Comparison of ENCODE assay signal across 27 mouse cellular contexts in genomic region chr11:61224907-61225306, GRCm38 (mm10). TPM values are rescaled to one million over a fixed set of nuclear protein-coding genes. Genes with fewer than 3 reads are reported as not detected.
A peak's percentile ranks its signal among the peaks of the same experiment; 100 is the strongest.
DNase-seq lines count a peak whose midpoint lies in the region; ATAC-seq lines count a peak whose summit lies in the region.
"Had no signal": no experiment of that assay in that cellular context is flagged by ENCODE, and none has a peak within 500 bp of the region (broad histone marks: within the 10 kb centered on the region; RNA-seq: fewer than 3 reads in every experiment).

No protein-coding gene starts in this region.

- 0 out of 2 replicates have a peak overlapping the region, but pooled peaks have one; percentile 29 for H3K27ac ChIP-seq in embryonic facial prominence, embryonic 15.5 days (replicated peaks)
- H3K27ac ChIP-seq in embryonic facial prominence, embryonic 10.5 days (replicated peaks) = no peak overlapping the region
- 0 out of 2 replicates have a peak overlapping the region, but pooled peaks have one; percentile 36 for H3K27ac ChIP-seq in heart, embryonic 13.5 days (replicated peaks)
- H3K27ac ChIP-seq: embryonic facial prominence, embryonic 13.5 days; forebrain, embryonic 10.5 days; hindbrain, embryonic 14.5 days had no signal

- no peak for DNase-seq in embryonic facial prominence, embryonic 10.5 days (ENCODE audit: low spot score)
- no peak for DNase-seq in heart, postnatal 10 days
- DNase-seq in ZHBTc4 (ENCODE audit: low read depth, low spot score) = peak; percentile 61
- no peak for DNase-seq in cerebellum, adult 9-11 months
- DNase-seq: adrenal gland, adult 2 months; adrenal gland, postnatal 25 days; cerebellum, adult 18-20 months; gastrocnemius, postnatal 10 days; gastrocnemius, postnatal 36 days; heart, postnatal 4 days; kidney, adult 18-20 months; kidney, adult 9 months had no signal

- no peak overlapping the region for H3K9ac ChIP-seq in embryonic facial prominence, embryonic 15.5 days
- no peak overlapping the region for H3K9ac ChIP-seq in heart, embryonic 13.5 days
- H3K9ac ChIP-seq: embryonic facial prominence, embryonic 13.5 days; forebrain, embryonic 13.5 days; hindbrain, embryonic 14.5 days had no signal

- intact Hi-C loops in heart, postnatal 10 days (cut with DNase I) = no loop called here

- H3K36me3 ChIP-seq in embryonic facial prominence, embryonic 15.5 days = no peaks in the 10 kb centered on the region
- no peaks in the 10 kb centered on the region for H3K36me3 ChIP-seq in embryonic facial prominence, embryonic 10.5 days (replicated peaks)
- no peaks in the 10 kb centered on the region for H3K36me3 ChIP-seq in heart, embryonic 13.5 days
- H3K36me3 ChIP-seq: embryonic facial prominence, embryonic 13.5 days; forebrain, embryonic 10.5 days had no signal

- no peak for ATAC-seq in embryonic facial prominence, embryonic 15.5 days (ENCODE audit: insufficient number of reproducible peaks, low FRiP score, low TSS enrichment, low read depth)
- ATAC-seq in heart, embryonic 13.5 days (ENCODE audit: extremely low read depth, insufficient number of reproducible peaks, low FRiP score, low TSS enrichment) = no peak
- no peak for ATAC-seq in cerebellum, adult (ENCODE audit: insufficient number of reproducible peaks, low FRiP score, low TSS enrichment)
- ATAC-seq: forebrain, embryonic 13.5 days; forebrain, embryonic 16.5 days; hindbrain, postnatal 0 days; inflammation-experienced regulatory T-cells, adult 6 months; intestine, embryonic 16.5 days had no signal

- no peaks in the 10 kb centered on the region for H3K27me3 ChIP-seq in embryonic facial prominence, embryonic 15.5 days
- no peaks in the 10 kb centered on the region for H3K27me3 ChIP-seq in embryonic facial prominence, embryonic 10.5 days (replicated peaks; ENCODE audit: low read depth, poor library complexity, severe bottlenecking)
- no peaks in the 10 kb centered on the region for H3K27me3 ChIP-seq in heart, embryonic 13.5 days (replicated peaks)
- H3K27me3 ChIP-seq: CH12.LX; embryonic facial prominence, embryonic 13.5 days; forebrain, embryonic 13.5 days had no signal

- no peak overlapping the region for H3K4me3 ChIP-seq in embryonic facial prominence, embryonic 15.5 days (replicated peaks)
- H3K4me3 ChIP-seq in embryonic facial prominence, embryonic 10.5 days = no peak overlapping the region
- no peak overlapping the region for H3K4me3 ChIP-seq in heart, embryonic 13.5 days
- H3K4me3 ChIP-seq: embryonic facial prominence, embryonic 13.5 days; forebrain, embryonic 10.5 days; forebrain, embryonic 13.5 days had no signal

- WGBS in embryonic facial prominence, embryonic 15.5 days = 77% methylated on average over 10 of the region's 10 CpGs
- 89% methylated on average over 10 of the region's 10 CpGs for WGBS in embryonic facial prominence, embryonic 10.5 days
- WGBS in heart, embryonic 13.5 days = 77% methylated on average over 10 of the region's 10 CpGs

- no peaks in the 10 kb centered on the region for H3K9me3 ChIP-seq in embryonic facial prominence, embryonic 15.5 days (replicated peaks)
- no peaks in the 10 kb centered on the region for H3K9me3 ChIP-seq in embryonic facial prominence, embryonic 10.5 days
- no peaks in the 10 kb centered on the region for H3K9me3 ChIP-seq in heart, embryonic 13.5 days
- H3K9me3 ChIP-seq: embryonic facial prominence, embryonic 13.5 days; forebrain, embryonic 10.5 days; forebrain, embryonic 13.5 days had no signal

- peaks cover 10% of the 10 kb centered on the region for H3K4me1 ChIP-seq in embryonic facial prominence, embryonic 15.5 days
- no peaks in the 10 kb centered on the region for H3K4me1 ChIP-seq in embryonic facial prominence, embryonic 10.5 days
- H3K4me1 ChIP-seq in heart, embryonic 13.5 days = peaks cover 45% of the 10 kb centered on the region
- H3K4me1 ChIP-seq: forebrain, embryonic 10.5 days; forebrain, embryonic 13.5 days had no signal

- no peak overlapping the region for H3K4me2 ChIP-seq in embryonic facial prominence, embryonic 15.5 days (replicated peaks)
- no peak overlapping the region for H3K4me2 ChIP-seq in heart, embryonic 13.5 days
- H3K4me2 ChIP-seq: embryonic facial prominence, embryonic 13.5 days; forebrain, embryonic 13.5 days; hindbrain, embryonic 14.5 days had no signal

RNA-seq across cellular contexts. Expression of gene Aldh3a1, which starts 17.6 kb away (rescaled TPM):
- 3.6 and 5.4 TPM in 2 replicates for polyA plus RNA-seq in embryonic facial prominence, embryonic 15.5 days (2015; fragmentation: Nextera tagmentation; extraction: Ambion mirVana)
- polyA plus RNA-seq in embryonic facial prominence, embryonic 10.5 days (2016; fragmentation: Nextera tagmentation; extraction: Ambion mirVana) = not detected in 2 replicates
- 0.08 and 0.17 TPM in 2 replicates for polyA plus RNA-seq in heart, embryonic 13.5 days (2015; fragmentation: Nextera tagmentation; extraction: Ambion mirVana)
- total RNA-seq in heart, postnatal 10 days (2021) = under 1 TPM; 0.45 to 0.89 TPM
- total RNA-seq: common myeloid progenitor, adult 5-6 weeks; granulocyte monocyte progenitor cell, adult 5-6 weeks had no signal
- polyA plus RNA-seq: forebrain, embryonic 10.5 days; forebrain, embryonic 13.5 days; hindbrain, embryonic 11.5 days; hindbrain, embryonic 14.5 days; inflammation-experienced regulatory T-cells, adult 6 months had no signal

RNA-seq across cellular contexts. Expression of gene Aldh3a2, which starts 42.4 kb away (rescaled TPM):
- 30.4 and 32.0 TPM in 2 replicates for polyA plus RNA-seq in embryonic facial prominence, embryonic 15.5 days (2015; fragmentation: Nextera tagmentation; extraction: Ambion mirVana)
- polyA plus RNA-seq in embryonic facial prominence, embryonic 10.5 days (2016; fragmentation: Nextera tagmentation; extraction: Ambion mirVana) = 16.7 and 17.6 TPM in 2 replicates
- 26.0 and 26.9 TPM in 2 replicates for polyA plus RNA-seq in heart, embryonic 13.5 days (2015; fragmentation: Nextera tagmentation; extraction: Ambion mirVana)
- total RNA-seq in heart, postnatal 10 days (2021) = 10 to 100 TPM; 47.0 to 48.4 TPM

RNA-seq across cellular contexts. Expression of gene Usp22, which starts 50.1 kb away (rescaled TPM):
- 131 and 140 TPM in 2 replicates for polyA plus RNA-seq in embryonic facial prominence, embryonic 15.5 days (2015; fragmentation: Nextera tagmentation; extraction: Ambion mirVana)
- 185 and 189 TPM in 2 replicates for polyA plus RNA-seq in embryonic facial prominence, embryonic 10.5 days (2016; fragmentation: Nextera tagmentation; extraction: Ambion mirVana)
- 69.9 and 76.1 TPM in 2 replicates for polyA plus RNA-seq in heart, embryonic 13.5 days (2015; fragmentation: Nextera tagmentation; extraction: Ambion mirVana)
- 10 to 100 TPM; 55.1 to 57.6 TPM for total RNA-seq in heart, postnatal 10 days (2021)
